Mouse (Mus musculus) ES-E14 (cell line): Measurements from ENCODE around the gene Hbb-bh2. TPM values are rescaled to one million over a fixed set of nuclear protein-coding genes. Genes with fewer than 3 reads are reported as not detected.
A peak's percentile ranks its signal among the peaks of the same experiment; 100 is the strongest.
"Not testable (repeated sequence)": the region's sequence is repeated elsewhere in the genome, so short reads cannot be mapped to it uniquely, and the experiment has no call there.

ENCODE experiments used
- DNase-seq: peaks from one replicate; pipeline ENCODE4 v3.0.0-alpha.2; 2013; ENCODE audit warnings: low read depth, low spot score
- H3K27ac ChIP-seq: 2 replicates; pipeline ENCODE4 v1.5.1; 2012; ENCODE audit warnings: low read depth, mild to moderate bottlenecking, low read length, moderate library complexity, mixed read lengths; ENCODE audit not compliant: poor library complexity, insufficient read depth, severe bottlenecking
- H3K36me3 ChIP-seq: 2 replicates; pipeline ENCODE4 v1.6.1; 2012; ENCODE audit warnings: mild to moderate bottlenecking, low read length, moderate library complexity, mixed read lengths; ENCODE audit not compliant: control insufficient read depth, poor library complexity, insufficient read depth, severe bottlenecking
- H3K4me1 ChIP-seq, 2 experiments: fragments of 150-350 bp in 1 of 2; sonication (generic) in 1 of 2; 2 replicates each; pipeline ENCODE4 v1.6.1; 2012; ENCODE audit warnings: low read length in 2 of 2, mild to moderate bottlenecking in 1 of 2, mixed read lengths in 1 of 2; ENCODE audit not compliant: control insufficient read depth in 2 of 2, insufficient read depth in 2 of 2, poor library complexity in 1 of 2
- H3K4me3 ChIP-seq, 2 experiments: fragments of 150-350 bp in 1 of 2; sonication (generic) in 1 of 2; 2 replicates each; pipeline ENCODE4 v1.5.1; 2012; ENCODE audit warnings: low read length in 2 of 2, low read depth in 1 of 2, mild to moderate bottlenecking in 1 of 2, mixed read lengths in 1 of 2; ENCODE audit not compliant: insufficient read depth in 1 of 2, poor library complexity in 1 of 2, severe bottlenecking in 1 of 2
- H3K9ac ChIP-seq: 2 replicates; pipeline ENCODE4 v1.6.1; 2012; ENCODE audit warnings: low read depth, mild to moderate bottlenecking, low read length, mixed read lengths; ENCODE audit not compliant: poor library complexity, insufficient read depth, severe bottlenecking
- H3K9me3 ChIP-seq: fragments of 150-350 bp; sonication (generic); 2 replicates; pipeline ENCODE4 v1.6.1; 2012; ENCODE audit warnings: low read depth, mild to moderate bottlenecking, low read length; ENCODE audit not compliant: control insufficient read depth, insufficient read depth
- CHD2 ChIP-seq: IDR thresholded peaks from 2 replicates; pipeline ENCODE4 v1.6.1; 2014; ENCODE audit warnings: mild to moderate bottlenecking, low read depth, low read length, inconsistent platforms
- HCFC1 ChIP-seq: IDR thresholded peaks from 2 replicates; pipeline ENCODE4 v1.6.1; 2012; ENCODE audit warnings: low read length, inconsistent platforms, borderline replicate concordance; ENCODE audit not compliant: insufficient read depth
- MAFK ChIP-seq: IDR thresholded peaks from 2 replicates; pipeline ENCODE4 v1.6.1; 2014; ENCODE audit warnings: mild to moderate bottlenecking, low read depth, low read length, inconsistent platforms; ENCODE audit not compliant: insufficient read depth
- ZC3H11A ChIP-seq: IDR thresholded peaks from 2 replicates; pipeline ENCODE4 v1.6.1; 2012; ENCODE audit warnings: low read depth, mild to moderate bottlenecking, inconsistent platforms, low read length, borderline replicate concordance
- ZNF384 ChIP-seq: IDR thresholded peaks from 2 replicates; pipeline ENCODE4 v1.6.1; 2012; ENCODE audit warnings: low read depth, low read length, inconsistent platforms
- in situ Hi-C, 2 experiments: fragments of 600-800 bp; cut with MboI; formaldehyde crosslinking; loops; one replicate each; pipeline ENCODE4 v1.15.1; 2025; ENCODE audit warnings: low sequenced_read_pairs in 2 of 2, inconsistent platforms in 1 of 2; ENCODE audit not compliant: unreplicated experiment in 2 of 2
- total RNA-seq: library from RNA; depleted of rRNA; stranded (reverse); fragments of 300-350 nt; gene quantifications from 2 replicates; pipeline ENCODE4 v1.2.3, GENCODE M21; 2012

The Hbb-bh2 gene
- total RNA-seq, 1 experiment: not detected

DNA sequence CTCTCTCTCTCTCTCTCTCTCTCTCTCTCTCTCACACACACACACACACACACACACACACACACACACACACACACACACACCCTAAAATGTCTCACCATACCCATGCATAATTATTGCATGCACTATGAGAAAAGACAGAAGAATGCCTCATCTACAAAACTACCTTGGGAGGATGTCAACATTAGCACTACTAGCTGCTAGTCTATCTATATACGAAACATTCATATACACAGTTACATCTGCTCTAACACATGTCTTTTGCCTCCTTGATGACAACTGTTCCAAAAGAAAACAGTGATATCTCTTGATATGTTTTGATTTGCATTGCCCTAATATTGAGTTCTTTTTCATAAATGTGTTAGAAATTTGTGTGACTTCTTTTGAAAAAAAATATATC is 30.0 kb downstream of the Hbb-bh2 start:
- in situ Hi-C loops: no loop called here
- no peaks in the 10 kb centered on the region for H3K4me1 ChIP-seq
- TF ChIP-seq MAFK: no peak
- no peak for TF ChIP-seq HCFC1
- TF ChIP-seq ZNF384: no peak
- no peak for TF ChIP-seq ZC3H11A
- no peak for TF ChIP-seq CHD2
- no peak overlapping the region for H3K27ac ChIP-seq
- no peaks in the 10 kb centered on the region for H3K36me3 ChIP-seq
- DNase-seq: no peak
- H3K9ac ChIP-seq: no peak overlapping the region
- no peaks in the 10 kb centered on the region for H3K9me3 ChIP-seq
- H3K4me3 ChIP-seq: no peak overlapping the region

- TF ChIP-seq ZC3H11A (no peak), HCFC1 (no peak)
- no peak overlapping the region for H3K27ac ChIP-seq
Observed at GRCm38 (mm10) chr7:103809801-103810155, 30.5 kb downstream of the Hbb-bh2 start.

GRCm38 (mm10) chr7:103808971-103809800 is 31.1 kb downstream of the Hbb-bh2 start:
- in situ Hi-C loops: no loop called here
- Histone ChIP-seq H3K4me1 (no peaks in the 10 kb centered on the region), H3K27ac (no peak overlapping the region), H3K4me3 (no peak overlapping the region), H3K9me3 (no peaks in the 10 kb centered on the region), H3K36me3 (no peaks in the 10 kb centered on the region), H3K9ac (no peak overlapping the region)
- TF ChIP-seq HCFC1: no peak
- no peak for TF ChIP-seq ZC3H11A
- TF ChIP-seq CHD2: no peak
- DNase-seq: no peak

More at GRCm38 (mm10) chr7:103809801-103810155, 30.5 kb downstream of the Hbb-bh2 start:
- no peaks in the 10 kb centered on the region for H3K9me3 ChIP-seq
- H3K36me3 ChIP-seq: no peaks in the 10 kb centered on the region
- no peaks in the 10 kb centered on the region for H3K4me1 ChIP-seq
- no peak overlapping the region for H3K9ac ChIP-seq
- H3K4me3 ChIP-seq: no peak overlapping the region
- in situ Hi-C loops: no loop called here
- DNase-seq: no peak

DNA sequence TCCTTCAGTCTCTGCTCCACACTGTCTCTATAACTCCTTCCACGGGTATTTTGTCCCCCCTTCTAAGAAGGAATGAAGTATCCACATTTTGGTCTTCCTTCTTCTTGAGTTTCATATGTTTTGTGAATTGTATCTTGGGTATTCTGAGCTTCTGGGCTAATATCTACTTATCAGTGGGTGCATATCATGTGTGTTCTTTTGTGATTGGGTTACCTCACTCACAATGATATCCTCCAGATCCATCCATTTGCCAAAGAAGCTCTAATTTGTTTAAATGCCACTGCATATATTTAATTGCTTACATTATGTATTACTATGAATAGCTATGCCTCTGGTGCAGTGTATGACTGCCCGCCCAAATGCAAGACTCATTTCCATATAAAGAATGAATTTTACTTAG is 32.2 kb downstream of the Hbb-bh2 start:
- H3K36me3 ChIP-seq, H3K27ac ChIP-seq, H3K4me3 ChIP-seq, H3K4me1 ChIP-seq, DNase-seq, H3K9me3 ChIP-seq, H3K9ac ChIP-seq, in situ Hi-C loops: not testable (repeated sequence)

GRCm38 (mm10) chr7:103806856-103807255 is 33.5 kb downstream of the Hbb-bh2 start:
- H3K27ac ChIP-seq: no peak overlapping the region
- no peaks in the 10 kb centered on the region for H3K36me3 ChIP-seq
- H3K4me3 ChIP-seq: no peak overlapping the region
- no peaks in the 10 kb centered on the region for H3K9me3 ChIP-seq
- H3K4me1 ChIP-seq: no peaks in the 10 kb centered on the region
- DNase-seq: peak; percentile 21
- in situ Hi-C loops: no loop called here
- H3K9ac ChIP-seq: no peak overlapping the region
- TF ChIP-seq ZC3H11A (no peak), HCFC1 (no peak), CHD2 (no peak), ZNF384 (no peak), MAFK (no peak)
